In the genomic region with DNA sequence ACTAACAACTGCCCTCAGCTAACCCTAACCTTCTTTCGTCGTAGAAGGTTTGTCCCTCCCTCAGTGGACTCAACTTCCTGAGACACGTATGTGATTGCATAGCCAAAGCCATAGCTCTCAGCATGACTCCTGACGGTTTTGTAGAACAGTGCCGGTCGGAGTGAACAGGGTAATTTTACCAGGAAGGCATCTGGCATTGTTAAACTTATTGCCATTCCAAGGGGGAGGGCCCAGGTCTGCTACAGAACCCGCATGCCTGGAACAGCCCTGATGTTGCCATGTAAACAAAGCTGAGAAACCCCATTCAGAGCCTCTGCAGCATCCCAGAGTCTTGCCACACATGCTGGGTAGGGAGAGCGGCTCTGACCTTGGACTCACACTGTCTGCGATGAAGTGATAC, we compare ENCODE assay signal across 11 mouse cellular contexts. TPM values are rescaled to one million over a fixed set of nuclear protein-coding genes. Genes with fewer than 3 reads are reported as not detected.
DNase-seq lines count a peak whose midpoint lies in the region; ATAC-seq lines count a peak whose summit lies in the region.
"Had no signal": no experiment of that assay in that cellular context is flagged by ENCODE, and none has a peak within 500 bp of the region (broad histone marks: within the 10 kb centered on the region; RNA-seq: fewer than 3 reads in every experiment).

No protein-coding gene starts in this region.

- H3K4me1 ChIP-seq in forebrain, embryonic 11.5 days (replicated peaks; ENCODE audit: control insufficient read depth, insufficient read depth, low read length), result peaks cover 15% of the 10 kb centered on the region
- no peaks in the 10 kb centered on the region; the same call in 1 of the 2 replicates for H3K4me1 ChIP-seq in hindbrain, embryonic 16.5 days (ENCODE audit: control insufficient read depth, insufficient read depth, low read depth, low read length)
- H3K4me1 ChIP-seq in midbrain, embryonic 16.5 days (ENCODE audit: control insufficient read depth, insufficient read depth, low read length), result peaks cover 6% of the 10 kb centered on the region; the same call in 1 of the 2 replicates

- no peak overlapping the region for H3K4me2 ChIP-seq in forebrain, embryonic 11.5 days (ENCODE audit: low read depth, low read length, severe bottlenecking)
- H3K4me2 ChIP-seq in hindbrain, embryonic 16.5 days (ENCODE audit: low read length), result peak overlapping the region; percentile 36; the same call in 1 of the 2 replicates
- no peak overlapping the region for H3K4me2 ChIP-seq in midbrain, embryonic 16.5 days (ENCODE audit: low read length)

- WGBS in forebrain, embryonic 11.5 days, result 24% methylated on average over 9 of the region's 9 CpGs
- 13% methylated on average over 9 of the region's 9 CpGs for whole genome bisulfite sequencing in hindbrain, embryonic 16.5 days
- WGBS in midbrain, embryonic 16.5 days, result 9% methylated on average over 9 of the region's 9 CpGs

- peak; percentile 86 for ATAC-seq in forebrain, embryonic 11.5 days (replicated peaks; ENCODE audit: low FRiP score)
- peak; percentile 78 for ATAC-seq in hindbrain, embryonic 16.5 days
- peak; percentile 54; the same call in 1 of the 2 replicates for ATAC-seq in midbrain, embryonic 16.5 days

- no peak overlapping the region for H3K9ac ChIP-seq in forebrain, embryonic 11.5 days (ENCODE audit: low read length)
- no peak overlapping the region for H3K9ac ChIP-seq in hindbrain, embryonic 16.5 days (ENCODE audit: low read depth, low read length)
- no peak overlapping the region for H3K9ac ChIP-seq in midbrain, embryonic 16.5 days (ENCODE audit: low read depth, low read length)

- DNase-seq in embryo, embryonic 10 days (ENCODE audit: low spot score), result peak; percentile 62
- peak; percentile 70 for DNase-seq in forebrain, embryonic 11.5 days (ENCODE audit: low spot score)
- no peak for DNase-seq in frontal cortex, postnatal 14 days (ENCODE audit: low spot score in 2 of 2)
- DNase-seq in heart, adult 18-20 months, result no peak
- DNase-seq in spleen, postnatal 10 days (ENCODE audit: low spot score in 2 of 2), result no peak
- DNase-seq in adrenal gland, postnatal 25 days, result no peak
- DNase-seq: heart, postnatal 10 days; kidney, postnatal 14 days; lung, postnatal 10 days had no signal

- no peak overlapping the region for H3K4me3 ChIP-seq in forebrain, embryonic 11.5 days (ENCODE audit: low read depth, low read length)
- H3K4me3 ChIP-seq in hindbrain, embryonic 16.5 days (ENCODE audit: low read length), result no peak overlapping the region
- no peak overlapping the region for H3K4me3 ChIP-seq in midbrain, embryonic 16.5 days (ENCODE audit: low read depth, low read length)

- H3K9me3 ChIP-seq in forebrain, embryonic 11.5 days (ENCODE audit: control insufficient read depth, low read length), result no peaks in the 10 kb centered on the region
- H3K9me3 ChIP-seq in hindbrain, embryonic 16.5 days (ENCODE audit: control insufficient read depth, low read length), result no peaks in the 10 kb centered on the region
- no peaks in the 10 kb centered on the region for H3K9me3 ChIP-seq in midbrain, embryonic 16.5 days (replicated peaks; ENCODE audit: control insufficient read depth, low read length, poor library complexity, severe bottlenecking)

- no peaks in the 10 kb centered on the region for H3K27me3 ChIP-seq in forebrain, embryonic 11.5 days (ENCODE audit: control insufficient read depth, insufficient read depth, low read length)
- H3K27me3 ChIP-seq in hindbrain, embryonic 16.5 days (replicated peaks; ENCODE audit: control insufficient read depth, insufficient read depth, low read length), result no peaks in the 10 kb centered on the region
- H3K27me3 ChIP-seq in midbrain, embryonic 16.5 days (ENCODE audit: control insufficient read depth, insufficient read depth, low read depth, low read length), result no peaks in the 10 kb centered on the region

- H3K36me3 ChIP-seq in forebrain, embryonic 11.5 days (ENCODE audit: control insufficient read depth, insufficient read depth, low read length), result no peaks in the 10 kb centered on the region
- no peaks in the 10 kb centered on the region for H3K36me3 ChIP-seq in hindbrain, embryonic 16.5 days (ENCODE audit: control insufficient read depth, insufficient read depth, low read length)
- H3K36me3 ChIP-seq in midbrain, embryonic 16.5 days (ENCODE audit: control insufficient read depth, insufficient read depth, low read length), result no peaks in the 10 kb centered on the region

- no peak overlapping the region for H3K27ac ChIP-seq in forebrain, embryonic 11.5 days (ENCODE audit: low read depth, low read length)
- H3K27ac ChIP-seq in hindbrain, embryonic 16.5 days (ENCODE audit: low read depth, low read length), result no peak overlapping the region
- H3K27ac ChIP-seq in midbrain, embryonic 16.5 days (ENCODE audit: low read length), result no peak overlapping the region

RNA-seq across cellular contexts. Expression of a gene that starts 52.2 kb away (rescaled TPM):
- polyA plus RNA-seq in forebrain, embryonic 11.5 days (2014; fragmentation: Nextera tagmentation; extraction: Ambion mirVana), result 112 and 116 TPM in 2 replicates
- 114 and 121 TPM in 2 replicates for polyA plus RNA-seq in hindbrain, embryonic 16.5 days (2015; fragmentation: Nextera tagmentation; extraction: Ambion mirVana)
- 117 and 119 TPM in 2 replicates for polyA plus RNA-seq in midbrain, embryonic 16.5 days (2015; fragmentation: Nextera tagmentation; extraction: Ambion mirVana)
- 10 to 100 TPM; 45.9 to 50.0 TPM for total RNA-seq in heart, adult 18-20 months (2021)
- total RNA-seq in adrenal gland, postnatal 25 days (2021), result 82.1 and 91.9 TPM in 2 replicates

Comparison
In these comparisons a context has a peak if more than half of its experiments do, and no peak if none do; other contexts are left out.
1. DNase-seq: peak in embryo, embryonic 10 days (single experiment) and forebrain, embryonic 11.5 days (single experiment); none in frontal cortex, postnatal 14 days (0 of 2), heart, adult 18-20 months (0 of 2), spleen, postnatal 10 days (0 of 2) and adrenal gland, postnatal 25 days (single experiment).
2. Peak in every context shown above with its lines, with median percentiles within 50 percentile points of each other: ATAC-seq.